Mouse (Mus musculus) hindbrain, embryonic 13.5 days (tissue): ENCODE measurements at regions not wholly inside any gene's neighbourhood (a gene's known extent, or its start where the extent isn't known, plus 50 kb on each side); places are given as distances from the start of the nearest gene placed in this dataset.

Experiments used
- ATAC-seq: fragments of 200-750 bp; cut with Nextera tagmentation; 2 replicates; pipeline ENCODE4 v1.8.0; 2017; ENCODE audit warnings: moderate TSS enrichment; ENCODE audit not compliant: low FRiP score
- H3K27ac ChIP-seq: fragments of 300-500 bp; sonication (generic); 2 replicates; pipeline ENCODE4 v1.5.1; 2015; ENCODE audit warnings: inconsistent platforms, mild to moderate bottlenecking, moderate library complexity
- H3K27me3 ChIP-seq: fragments of 300-500 bp; sonication (generic); 2 replicates; pipeline ENCODE4 v1.6.1; 2015; ENCODE audit warnings: mild to moderate bottlenecking, inconsistent platforms
- H3K36me3 ChIP-seq: fragments of 300-500 bp; sonication (generic); 2 replicates; pipeline ENCODE4 v1.6.1; 2015; ENCODE audit warnings: mild to moderate bottlenecking, inconsistent platforms
- H3K4me1 ChIP-seq: fragments of 300-500 bp; sonication (generic); replicated peaks from 2 replicates; pipeline ENCODE4 v1.6.1; 2015; ENCODE audit warnings: inconsistent platforms
- H3K4me2 ChIP-seq: fragments of 300-500 bp; sonication (generic); 2 replicates; pipeline ENCODE4 v1.6.1; 2015; ENCODE audit warnings: inconsistent platforms, mild to moderate bottlenecking, moderate library complexity
- H3K4me3 ChIP-seq: fragments of 300-500 bp; sonication (generic); 2 replicates; pipeline ENCODE4 v1.5.1; 2015; ENCODE audit warnings: mild to moderate bottlenecking, inconsistent platforms
- H3K9ac ChIP-seq: fragments of 300-500 bp; sonication (generic); 2 replicates; pipeline ENCODE4 v1.6.1; 2015; ENCODE audit warnings: mild to moderate bottlenecking, inconsistent platforms
- H3K9me3 ChIP-seq: fragments of 300-500 bp; sonication (generic); 2 replicates; pipeline ENCODE4 v1.6.1; 2016; ENCODE audit warnings: inconsistent platforms
- WGBS: fragments of 180-500 bp; shearing (Covaris S2); methylation state at CpG from one replicate; pipeline ENCODE4 v1.1.7; 2015; 5-methylcytosine and 5-hydroxymethylcytosine counted together

- no peaks in the 10 kb centered on the region for H3K27me3 ChIP-seq
- H3K4me1 ChIP-seq = no peaks in the 10 kb centered on the region
- no peak for ATAC-seq
- no peak overlapping the region for H3K27ac ChIP-seq
- no peaks in the 10 kb centered on the region for H3K9me3 ChIP-seq
- no peaks in the 10 kb centered on the region for H3K36me3 ChIP-seq
- H3K4me3 ChIP-seq = no peak overlapping the region
- no peak overlapping the region for H3K4me2 ChIP-seq
- H3K9ac ChIP-seq = no peak overlapping the region
These were observed 293.3 kb upstream of the Dpp10 start for GRCm38 (mm10) chr1:124338648-124339047.

DNA sequence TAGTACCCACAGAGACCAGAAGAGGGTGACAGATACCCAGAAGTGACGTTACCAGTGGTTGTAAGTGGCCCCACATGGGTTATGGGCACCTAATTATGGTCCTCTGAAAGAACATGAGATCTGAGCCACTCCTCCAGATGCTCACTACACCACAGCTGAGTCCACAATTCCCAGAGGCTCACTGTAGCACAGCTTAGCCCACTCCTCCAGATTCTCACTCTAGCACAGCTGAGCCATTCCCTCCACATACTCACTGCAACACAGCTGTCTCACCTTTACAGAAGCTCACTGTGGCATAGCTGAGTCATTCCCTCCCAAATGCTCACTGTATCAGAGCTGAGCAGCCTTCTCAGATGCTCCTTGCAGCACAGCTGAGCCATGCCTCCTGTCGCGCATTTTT lies 286.9 kb upstream of the Dpp10 start:
- Histone ChIP-seq H3K9me3 (no peaks in the 10 kb centered on the region), H3K9ac (no peak overlapping the region), H3K4me2 (no peak overlapping the region), H3K4me1 (no peaks in the 10 kb centered on the region), H3K27me3 (no peaks in the 10 kb centered on the region), H3K36me3 (no peaks in the 10 kb centered on the region), H3K27ac (no peak overlapping the region), H3K4me3 (no peak overlapping the region)
- WGBS = 70% methylated on average over 3 of the region's 3 CpGs
- peak; percentile 84 for ATAC-seq
